In genomic region chr5:138707367-138707766, GRCm38 (mm10) we compare ENCODE assay signal across 23 mouse cellular contexts. TPM values are rescaled to one million over a fixed set of nuclear protein-coding genes. Genes with fewer than 3 reads are reported as not detected.
DNase-seq lines count a peak whose midpoint lies in the region; ATAC-seq lines count a peak whose summit lies in the region.
"Had no signal": no experiment of that assay in that cellular context is flagged by ENCODE, and none has a peak within 500 bp of the region (broad histone marks: within the 10 kb centered on the region; RNA-seq: fewer than 3 reads in every experiment).

No protein-coding gene starts in this region.

- no peak overlapping the region for H3K9ac ChIP-seq in intestine, embryonic 16.5 days (ENCODE audit: low read depth, low read length)
- H3K9ac ChIP-seq: embryonic facial prominence, embryonic 12.5 days; forebrain, embryonic 15.5 days; heart, embryonic 13.5 days; hindbrain, embryonic 15.5 days had no signal

- no peak overlapping the region for H3K4me3 ChIP-seq in intestine, embryonic 16.5 days (ENCODE audit: low read length)
- H3K4me3 ChIP-seq: embryonic facial prominence, embryonic 12.5 days; forebrain, embryonic 15.5 days; heart, embryonic 13.5 days; hindbrain, embryonic 15.5 days had no signal

- DNase-seq in adrenal gland, adult 8-10 months, result peak; percentile 24
- no peak for DNase-seq in adrenal gland, postnatal 25 days
- peak; percentile 15 for DNase-seq in urinary bladder, postnatal 14 days (ENCODE audit: low spot score)
- no peak for DNase-seq in urinary bladder, postnatal 25 days (ENCODE audit: low spot score)
- DNase-seq in yolk sac, embryonic 10.5 days (ENCODE audit: low spot score), result peak; percentile 25
- DNase-seq in thymus, postnatal 14 days, result no peak
- no peak for DNase-seq in gastrocnemius, postnatal 4 days (ENCODE audit: low spot score in 2 of 2)
- DNase-seq: B cell, adult 2 months; cerebellum, adult 11 months; cerebellum, adult 8-10 months; cerebellum, postnatal 14 days; gastrocnemius, postnatal 36 days; heart, adult 18-20 months; heart, postnatal 36 days; kidney, adult 18-20 months had no signal

- H3K27me3 ChIP-seq in intestine, embryonic 16.5 days (replicated peaks; ENCODE audit: control insufficient read depth, insufficient read depth, low read length), result no peaks in the 10 kb centered on the region
- H3K27me3 ChIP-seq: embryonic facial prominence, embryonic 12.5 days; forebrain, embryonic 15.5 days; heart, embryonic 13.5 days; hindbrain, embryonic 15.5 days had no signal

- H3K4me2 ChIP-seq in intestine, embryonic 16.5 days (ENCODE audit: low read depth, low read length), result no peak overlapping the region
- H3K4me2 ChIP-seq: embryonic facial prominence, embryonic 12.5 days; forebrain, embryonic 15.5 days; heart, embryonic 13.5 days; hindbrain, embryonic 15.5 days had no signal

- H3K9me3 ChIP-seq in intestine, embryonic 16.5 days (ENCODE audit: control insufficient read depth, low read length), result no peaks in the 10 kb centered on the region
- H3K9me3 ChIP-seq: embryonic facial prominence, embryonic 12.5 days; forebrain, embryonic 15.5 days; hindbrain, embryonic 15.5 days had no signal

- no peaks in the 10 kb centered on the region for H3K36me3 ChIP-seq in intestine, embryonic 16.5 days (ENCODE audit: control insufficient read depth, insufficient read depth, low read length)
- H3K36me3 ChIP-seq: embryonic facial prominence, embryonic 12.5 days; forebrain, embryonic 15.5 days; G1E; heart, embryonic 13.5 days; hindbrain, embryonic 15.5 days had no signal

- ATAC-seq in intestine, embryonic 16.5 days, result peak; percentile 60; the same call in 1 of the 2 replicates
- ATAC-seq: activated CD4-positive, CD25-positive, alpha-beta regulatory T cell, adult 4 months; CD4-positive, CD25-positive, alpha-beta regulatory T cell, adult 4 months; forebrain, embryonic 15.5 days had no signal

- 0 out of 2 replicates have a peak, but pooled peaks cover 7% of the 10 kb centered on the region for H3K4me1 ChIP-seq in intestine, embryonic 16.5 days (ENCODE audit: control insufficient read depth, insufficient read depth, low read length)
- H3K4me1 ChIP-seq: embryonic facial prominence, embryonic 12.5 days; forebrain, embryonic 15.5 days; hindbrain, embryonic 15.5 days had no signal

- no peak overlapping the region for H3K27ac ChIP-seq in intestine, embryonic 16.5 days (ENCODE audit: low read length)
- H3K27ac ChIP-seq: embryonic facial prominence, embryonic 12.5 days; forebrain, embryonic 15.5 days; heart, embryonic 13.5 days; hindbrain, embryonic 15.5 days had no signal

RNA-seq across cellular contexts. Expression of gene Fam20c, which starts 46.9 kb away (rescaled TPM):
- 10 to 100 TPM; 12.4 to 43.6 (median 20.6) TPM for total RNA-seq in adrenal gland, adult 8-10 months (2022)
- 13.2 and 13.8 TPM in 2 replicates for total RNA-seq in adrenal gland, postnatal 25 days (2021)
- polyA plus RNA-seq in intestine, embryonic 16.5 days (2015; fragmentation: Nextera tagmentation; extraction: Ambion mirVana), result 3.4 and 3.6 TPM in 2 replicates
- 10 to 100 TPM; 27.9 to 28.9 TPM for total RNA-seq in gastrocnemius, postnatal 4 days (2021)
- polyA plus RNA-seq: activated CD4-positive, CD25-positive, alpha-beta regulatory T cell, adult 4 months; CD4-positive, CD25-positive, alpha-beta regulatory T cell, adult 4 months; G1E had no signal

Comparison
In these comparisons a context has a peak if more than half of its experiments do, and no peak if none do; other contexts are left out.
1. DNase-seq: peak in adrenal gland, adult 8-10 months (single experiment), urinary bladder, postnatal 14 days (single experiment) and yolk sac, embryonic 10.5 days (single experiment); none in adrenal gland, postnatal 25 days (single experiment), urinary bladder, postnatal 25 days (single experiment), thymus, postnatal 14 days (single experiment) and gastrocnemius, postnatal 4 days (0 of 2).